Mouse (Mus musculus): Measurements from ENCODE around the gene Boll. TPM values are rescaled to one million over a fixed set of nuclear protein-coding genes. Genes with fewer than 3 reads are reported as not detected.

Gene Boll
- polyA plus RNA-seq, 1 experiment from 2014 or later: 1.4 TPM

- ATAC-seq (ENCODE audit: low read depth) (no peak), DNase-seq (ENCODE audit: low spot score) (no peak)
- no peak overlapping the region for H3K4me3 ChIP-seq (ENCODE audit: low read depth, low read length)
- no peak overlapping the region for H3K4me2 ChIP-seq (ENCODE audit: low read depth, low read length)
- H3K4me1 ChIP-seq (ENCODE audit: control insufficient read depth, insufficient read depth, low read length): no peaks in the 10 kb centered on the region
- H3K9me3 ChIP-seq (ENCODE audit: control insufficient read depth, low read length): no peaks in the 10 kb centered on the region
- no peak overlapping the region for H3K9ac ChIP-seq (ENCODE audit: low read depth, low read length)
- H3K27me3 ChIP-seq (replicated peaks; ENCODE audit: control insufficient read depth, insufficient read depth, low read length): no peaks in the 10 kb centered on the region
- 73% methylated on average over 9 of the region's 9 CpGs for WGBS
- H3K36me3 ChIP-seq (ENCODE audit: control insufficient read depth, insufficient read depth, low read length): no peaks in the 10 kb centered on the region
- no peak overlapping the region for H3K27ac ChIP-seq (replicated peaks; ENCODE audit: low read depth, low read length)
These were observed 84.2 kb downstream of the Boll start for GRCm38 (mm10) chr1:55279081-55279480.

- 70% methylated on average over 2 of the region's 2 CpGs for whole genome bisulfite sequencing
- no peak for ATAC-seq (ENCODE audit: low read depth)
- no peak overlapping the region for H3K4me3 ChIP-seq (ENCODE audit: low read depth, low read length)
These were observed 97.8 kb downstream of the Boll start for GRCm38 (mm10) chr1:55265447-55265846.

DNA sequence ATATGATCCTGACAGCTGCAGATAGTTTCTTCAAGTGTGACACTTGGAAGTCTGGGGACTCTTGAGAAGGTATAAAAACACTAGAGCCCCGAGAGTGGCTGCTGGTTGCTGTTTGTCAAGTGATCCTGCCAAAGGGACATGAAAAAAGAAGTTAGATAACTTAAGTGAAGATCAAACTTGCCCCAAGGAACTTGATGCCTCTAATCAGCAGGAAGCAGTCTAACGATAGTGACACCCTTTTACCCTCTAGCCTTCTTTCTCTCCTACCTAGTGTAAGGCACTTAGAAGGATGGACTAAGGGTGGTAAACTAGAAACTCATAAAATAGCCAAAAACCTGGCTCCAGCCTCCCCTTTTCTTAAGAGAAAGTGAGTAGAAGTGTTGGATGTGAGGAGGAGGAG is 98.9 kb downstream of the Boll start:
- no peaks in the 10 kb centered on the region for H3K27me3 ChIP-seq (replicated peaks; ENCODE audit: control insufficient read depth, insufficient read depth, low read length)
- H3K4me1 ChIP-seq (ENCODE audit: control insufficient read depth, insufficient read depth, low read length): no peaks in the 10 kb centered on the region
- no peak overlapping the region for H3K27ac ChIP-seq (replicated peaks; ENCODE audit: low read depth, low read length)
- H3K4me2 ChIP-seq (ENCODE audit: low read depth, low read length): no peak overlapping the region
- no peaks in the 10 kb centered on the region for H3K36me3 ChIP-seq (ENCODE audit: control insufficient read depth, insufficient read depth, low read length)
- ATAC-seq (ENCODE audit: low read depth): no peak
- no peaks in the 10 kb centered on the region for H3K9me3 ChIP-seq (ENCODE audit: control insufficient read depth, low read length)
- H3K9ac ChIP-seq (ENCODE audit: low read depth, low read length): no peak overlapping the region
- H3K4me3 ChIP-seq (ENCODE audit: low read depth, low read length): no peak overlapping the region
- WGBS: 47% methylated on average over 2 of the region's 2 CpGs
- no peak for DNase-seq (ENCODE audit: low spot score)

More at GRCm38 (mm10) chr1:55265447-55265846, 97.8 kb downstream of the Boll start:
- H3K4me1 ChIP-seq (ENCODE audit: control insufficient read depth, insufficient read depth, low read length): no peaks in the 10 kb centered on the region
- no peaks in the 10 kb centered on the region for H3K36me3 ChIP-seq (ENCODE audit: control insufficient read depth, insufficient read depth, low read length)
- no peak overlapping the region for H3K27ac ChIP-seq (replicated peaks; ENCODE audit: low read depth, low read length)
- no peak overlapping the region for H3K9ac ChIP-seq (ENCODE audit: low read depth, low read length)
- DNase-seq (ENCODE audit: low spot score): no peak
- H3K27me3 ChIP-seq (replicated peaks; ENCODE audit: control insufficient read depth, insufficient read depth, low read length): no peaks in the 10 kb centered on the region
- no peak overlapping the region for H3K4me2 ChIP-seq (ENCODE audit: low read depth, low read length)
- no peaks in the 10 kb centered on the region for H3K9me3 ChIP-seq (ENCODE audit: control insufficient read depth, low read length)

DNA sequence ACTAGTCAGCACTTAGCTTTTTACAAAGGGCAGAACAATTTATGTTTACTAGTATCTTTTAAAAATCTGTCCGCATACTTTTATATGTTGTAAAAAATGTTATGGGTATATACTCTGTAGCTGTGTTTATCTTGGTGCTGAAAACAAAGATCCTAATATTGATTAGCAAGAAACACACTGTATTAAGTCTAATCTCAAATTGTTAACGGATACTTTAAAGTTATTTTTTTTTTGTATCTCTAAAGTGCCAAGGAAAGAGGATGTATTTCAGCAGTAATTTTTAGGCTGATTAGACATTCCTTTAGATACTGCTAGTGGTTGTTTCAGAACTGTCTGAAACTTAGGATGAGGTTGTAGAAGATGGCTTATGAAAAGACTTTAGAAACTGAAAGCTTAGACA is 116.9 kb downstream of the Boll start:
- DNase-seq (ENCODE audit: low spot score) (no peak), ATAC-seq (ENCODE audit: low read depth) (no peak)
- no peaks in the 10 kb centered on the region; the same call in 1 of the 2 replicates for H3K4me1 ChIP-seq (ENCODE audit: control insufficient read depth, insufficient read depth, low read length)
- no peaks in the 10 kb centered on the region for H3K9me3 ChIP-seq (ENCODE audit: control insufficient read depth, low read length)
- H3K9ac ChIP-seq (ENCODE audit: low read depth, low read length): no peak overlapping the region
- H3K4me2 ChIP-seq (ENCODE audit: low read depth, low read length): no peak overlapping the region
- H3K27me3 ChIP-seq (replicated peaks; ENCODE audit: control insufficient read depth, insufficient read depth, low read length): no peaks in the 10 kb centered on the region
- no peak overlapping the region for H3K4me3 ChIP-seq (ENCODE audit: low read depth, low read length)
- 85% methylated on average over 2 of the region's 2 CpGs for WGBS
- no peaks in the 10 kb centered on the region for H3K36me3 ChIP-seq (ENCODE audit: control insufficient read depth, insufficient read depth, low read length)
- no peak overlapping the region for H3K27ac ChIP-seq (replicated peaks; ENCODE audit: low read depth, low read length)

DNA sequence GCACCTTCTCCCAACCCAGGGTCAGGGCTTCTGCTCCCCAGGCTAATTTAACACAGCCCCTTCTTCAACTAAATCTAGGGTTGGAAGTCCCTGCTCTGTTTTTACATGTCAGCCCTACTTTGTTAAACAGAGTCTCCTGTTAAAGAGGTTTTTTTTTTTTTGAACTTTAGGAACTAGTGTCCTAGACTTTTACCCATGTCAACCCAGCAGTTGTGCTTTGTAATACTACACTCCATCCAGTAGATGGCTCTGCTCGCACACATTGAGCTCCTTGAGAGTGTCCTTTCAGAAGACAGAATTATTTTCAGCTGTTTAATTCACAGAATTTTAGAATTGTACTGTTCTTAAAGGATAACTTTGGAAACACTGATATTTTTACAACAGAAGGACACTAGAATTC is 124.0 kb downstream of the Boll start:
- peak overlapping the region; percentile 87 for H3K4me3 ChIP-seq (ENCODE audit: low read depth, low read length)
- no peaks in the 10 kb centered on the region for H3K9me3 ChIP-seq (ENCODE audit: control insufficient read depth, low read length)
- no peaks in the 10 kb centered on the region for H3K36me3 ChIP-seq (ENCODE audit: control insufficient read depth, insufficient read depth, low read length)
- no peak overlapping the region for H3K27ac ChIP-seq (replicated peaks; ENCODE audit: low read depth, low read length)
- DNase-seq (ENCODE audit: low spot score): peak; percentile 84
- WGBS: 0% methylated on average over 1 of the region's 1 CpGs
- H3K4me1 ChIP-seq (ENCODE audit: control insufficient read depth, insufficient read depth, low read length): peaks cover 25% of the 10 kb centered on the region
- H3K9ac ChIP-seq (ENCODE audit: low read depth, low read length): no peak overlapping the region; the same call in 1 of the 2 replicates
- ATAC-seq (ENCODE audit: low read depth): no peak
- no peaks in the 10 kb centered on the region for H3K27me3 ChIP-seq (replicated peaks; ENCODE audit: control insufficient read depth, insufficient read depth, low read length)
- peak overlapping the region; percentile 89 for H3K4me2 ChIP-seq (ENCODE audit: low read depth, low read length)

DNA sequence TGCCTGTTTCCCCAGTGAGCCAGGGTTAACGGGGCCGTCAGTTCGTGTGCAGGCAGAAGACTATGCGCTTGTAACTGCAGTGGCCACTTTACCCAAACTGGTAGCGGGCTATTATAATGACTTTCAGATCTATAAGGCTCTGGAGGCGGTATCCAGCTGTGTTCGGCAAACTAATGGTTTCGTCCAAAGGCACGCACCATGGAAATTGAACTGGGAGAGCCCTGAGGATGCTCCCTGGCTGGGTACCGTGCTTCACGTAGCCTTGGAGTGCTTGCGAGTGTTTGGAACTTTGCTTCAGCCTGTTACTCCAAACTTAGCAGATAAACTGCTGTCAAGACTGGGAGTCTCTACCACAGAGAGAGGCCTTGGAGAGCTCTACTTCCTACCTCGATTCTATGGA is 124.8 kb downstream of the Boll start:
- H3K27ac ChIP-seq (replicated peaks; ENCODE audit: low read depth, low read length): no peak overlapping the region
- no peaks in the 10 kb centered on the region for H3K9me3 ChIP-seq (ENCODE audit: control insufficient read depth, low read length)
- peaks cover 25% of the 10 kb centered on the region for H3K4me1 ChIP-seq (ENCODE audit: control insufficient read depth, insufficient read depth, low read length)
- H3K4me3 ChIP-seq (ENCODE audit: low read depth, low read length): peak overlapping the region; percentile 87
- H3K4me2 ChIP-seq (ENCODE audit: low read depth, low read length): peak overlapping the region; percentile 89
- peak overlapping the region; percentile 78 for H3K9ac ChIP-seq (ENCODE audit: low read depth, low read length)
- DNase-seq (ENCODE audit: low spot score): no peak
- H3K36me3 ChIP-seq (ENCODE audit: control insufficient read depth, insufficient read depth, low read length): no peaks in the 10 kb centered on the region
- WGBS: 18% methylated on average over 13 of the region's 13 CpGs
- no peaks in the 10 kb centered on the region for H3K27me3 ChIP-seq (replicated peaks; ENCODE audit: control insufficient read depth, insufficient read depth, low read length)
- ATAC-seq (ENCODE audit: low read depth): no peak

GRCm38 (mm10) chr1:55237643-55238161 is 125.6 kb downstream of the Boll start:
- H3K4me2 ChIP-seq (ENCODE audit: low read depth, low read length): peak overlapping the region; percentile 89
- DNase-seq (ENCODE audit: low spot score) (no peak), ATAC-seq (ENCODE audit: low read depth) (no peak; the same call in 1 of the 2 replicates)
- H3K9ac ChIP-seq (ENCODE audit: low read depth, low read length): peak overlapping the region; percentile 78
- H3K36me3 ChIP-seq (ENCODE audit: control insufficient read depth, insufficient read depth, low read length): no peaks in the 10 kb centered on the region
- peaks cover 25% of the 10 kb centered on the region for H3K4me1 ChIP-seq (ENCODE audit: control insufficient read depth, insufficient read depth, low read length)
- H3K4me3 ChIP-seq (ENCODE audit: low read depth, low read length): peak overlapping the region; percentile 87
- H3K27ac ChIP-seq (replicated peaks; ENCODE audit: low read depth, low read length): peak overlapping the region; percentile 55
- H3K27me3 ChIP-seq (replicated peaks; ENCODE audit: control insufficient read depth, insufficient read depth, low read length): no peaks in the 10 kb centered on the region
- H3K9me3 ChIP-seq (ENCODE audit: control insufficient read depth, low read length): no peaks in the 10 kb centered on the region
- under 1% methylated on average over 23 of the region's 23 CpGs for WGBS

- under 1% methylated on average over 65 of the region's 82 CpGs for WGBS
- Histone ChIP-seq H3K4me3 (ENCODE audit: low read depth, low read length) (peak within 1 kb of the TSS; percentile 87), H3K4me2 (ENCODE audit: low read depth, low read length) (peak within 1 kb of the TSS; percentile 89), H3K36me3 (ENCODE audit: control insufficient read depth, insufficient read depth, low read length) (no peaks in the 10 kb centered on the region), H3K27ac (replicated peaks; ENCODE audit: low read depth, low read length) (peak within 1 kb of the TSS; percentile 55), H3K9me3 (ENCODE audit: control insufficient read depth, low read length) (no peaks in the 10 kb centered on the region), H3K27me3 (replicated peaks; ENCODE audit: control insufficient read depth, insufficient read depth, low read length) (no peaks in the 10 kb centered on the region), H3K4me1 (ENCODE audit: control insufficient read depth, insufficient read depth, low read length) (peaks cover 25% of the 10 kb centered on the region), H3K9ac (ENCODE audit: low read depth, low read length) (peak within 1 kb of the TSS; percentile 78)
- DNase-seq (ENCODE audit: low spot score): peak; percentile 98
- peak; percentile 100 for ATAC-seq (ENCODE audit: low read depth)
These were observed 126.2 kb downstream of the Boll start, which contains the start of gene Mars2 for GRCm38 (mm10) chr1:55236890-55237642. Mars2 (plus strand) TSS chr1:55237177.

Data from embryonic facial prominence, embryonic 14.5 days (tissue).